Mouse (Mus musculus): ENCODE results near the gene Arhgef3. TPM values are rescaled to one million over a fixed set of nuclear protein-coding genes. Genes with fewer than 3 reads are reported as not detected.

Arhgef3 gene
- polyA plus RNA-seq, 1 experiment from 2014 or later, result 18.5 TPM

GRCm38 (mm10) chr14:27336208-27337114 is 221.8 kb downstream of the Arhgef3 start:
- Histone ChIP-seq H3K36me3 (ENCODE audit: control insufficient read depth, insufficient read depth) (no peaks in the 10 kb centered on the region), H3K4me3 (ENCODE audit: low read length) (peak overlapping the region; percentile 69), H3K27me3 (ENCODE audit: control insufficient read depth, insufficient read depth, low read length) (no peaks in the 10 kb centered on the region), H3K4me1 (ENCODE audit: control insufficient read depth, insufficient read depth, low read length) (peaks cover 21% of the 10 kb centered on the region), H3K9me3 (replicated peaks; ENCODE audit: control insufficient read depth, low read length) (no peaks in the 10 kb centered on the region), H3K4me2 (ENCODE audit: low read depth, low read length) (peak overlapping the region; percentile 95), H3K9ac (ENCODE audit: low read length) (peak overlapping the region; percentile 77), H3K27ac (ENCODE audit: low read length) (no peak overlapping the region)
- peak; percentile 35 for ATAC-seq (replicated peaks; ENCODE audit: extremely low read depth, insufficient read depth, low FRiP score)
- WGBS, result 4% methylated on average over 34 of the region's 34 CpGs

- H3K4me3 ChIP-seq (ENCODE audit: low read length), result peak overlapping the region; percentile 69
- peaks cover 21% of the 10 kb centered on the region for H3K4me1 ChIP-seq (ENCODE audit: control insufficient read depth, insufficient read depth, low read length)
- peak overlapping the region; percentile 95 for H3K4me2 ChIP-seq (ENCODE audit: low read depth, low read length)
- H3K9me3 ChIP-seq (replicated peaks; ENCODE audit: control insufficient read depth, low read length), result no peaks in the 10 kb centered on the region
- ATAC-seq (replicated peaks; ENCODE audit: extremely low read depth, insufficient read depth, low FRiP score), result no peak
- H3K27me3 ChIP-seq (ENCODE audit: control insufficient read depth, insufficient read depth, low read length), result no peaks in the 10 kb centered on the region
- WGBS, result 61% methylated on average over 6 of the region's 6 CpGs
- H3K9ac ChIP-seq (ENCODE audit: low read length), result no peak overlapping the region
- H3K36me3 ChIP-seq (ENCODE audit: control insufficient read depth, insufficient read depth), result no peaks in the 10 kb centered on the region
- no peak overlapping the region for H3K27ac ChIP-seq (ENCODE audit: low read length)
Observed at GRCm38 (mm10) chr14:27337156-27337555, 222.5 kb downstream of the Arhgef3 start.

- Histone ChIP-seq H3K4me2 (ENCODE audit: low read depth, low read length) (no peak overlapping the region), H3K9ac (ENCODE audit: low read length) (no peak overlapping the region)
- no peak for ATAC-seq (replicated peaks; ENCODE audit: extremely low read depth, insufficient read depth, low FRiP score)
Observed at GRCm38 (mm10) chr14:27338034-27338708, 223.5 kb downstream of the Arhgef3 start.

GRCm38 (mm10) chr14:27340682-27341415 is 226.2 kb downstream of the Arhgef3 start:
- Histone ChIP-seq H3K4me1 (ENCODE audit: control insufficient read depth, insufficient read depth, low read length) (peaks cover 27% of the 10 kb centered on the region), H3K4me2 (ENCODE audit: low read depth, low read length) (no peak overlapping the region), H3K36me3 (ENCODE audit: control insufficient read depth, insufficient read depth) (no peaks in the 10 kb centered on the region), H3K9ac (ENCODE audit: low read length) (no peak overlapping the region), H3K9me3 (replicated peaks; ENCODE audit: control insufficient read depth, low read length) (no peaks in the 10 kb centered on the region), H3K27me3 (ENCODE audit: control insufficient read depth, insufficient read depth, low read length) (no peaks in the 10 kb centered on the region), H3K27ac (ENCODE audit: low read length) (peak overlapping the region; percentile 30; the same call in 1 of the 2 replicates), H3K4me3 (ENCODE audit: low read length) (no peak overlapping the region)
- WGBS, result 54% methylated on average over 5 of the region's 5 CpGs
- no peak for ATAC-seq (replicated peaks; ENCODE audit: extremely low read depth, insufficient read depth, low FRiP score)

More at GRCm38 (mm10) chr14:27338034-27338708, 223.5 kb downstream of the Arhgef3 start:
- Histone ChIP-seq H3K27ac (ENCODE audit: low read length) (no peak overlapping the region), H3K9me3 (replicated peaks; ENCODE audit: control insufficient read depth, low read length) (no peaks in the 10 kb centered on the region), H3K4me1 (ENCODE audit: control insufficient read depth, insufficient read depth, low read length) (peaks cover 22% of the 10 kb centered on the region), H3K4me3 (ENCODE audit: low read length) (no peak overlapping the region), H3K36me3 (ENCODE audit: control insufficient read depth, insufficient read depth) (no peaks in the 10 kb centered on the region), H3K27me3 (ENCODE audit: control insufficient read depth, insufficient read depth, low read length) (no peaks in the 10 kb centered on the region)
- WGBS, result 30% methylated on average over 12 of the region's 12 CpGs

GRCm38 (mm10) chr14:27341486-27341885 is 226.8 kb downstream of the Arhgef3 start:
- 47% methylated on average over 5 of the region's 5 CpGs for WGBS
- Histone ChIP-seq H3K27ac (ENCODE audit: low read length) (peak overlapping the region; percentile 30; the same call in 1 of the 2 replicates), H3K27me3 (ENCODE audit: control insufficient read depth, insufficient read depth, low read length) (no peaks in the 10 kb centered on the region), H3K9ac (ENCODE audit: low read length) (no peak overlapping the region), H3K4me1 (ENCODE audit: control insufficient read depth, insufficient read depth, low read length) (peaks cover 27% of the 10 kb centered on the region), H3K4me2 (ENCODE audit: low read depth, low read length) (no peak overlapping the region), H3K9me3 (replicated peaks; ENCODE audit: control insufficient read depth, low read length) (no peaks in the 10 kb centered on the region), H3K36me3 (ENCODE audit: control insufficient read depth, insufficient read depth) (no peaks in the 10 kb centered on the region), H3K4me3 (ENCODE audit: low read length) (no peak overlapping the region)
- ATAC-seq (replicated peaks; ENCODE audit: extremely low read depth, insufficient read depth, low FRiP score), result no peak

GRCm38 (mm10) chr14:27342451-27342850 is 227.8 kb downstream of the Arhgef3 start:
- H3K9ac ChIP-seq (ENCODE audit: low read length), result no peak overlapping the region
- H3K36me3 ChIP-seq (ENCODE audit: control insufficient read depth, insufficient read depth), result no peaks in the 10 kb centered on the region
- WGBS, result 77% methylated on average over 2 of the region's 2 CpGs
- H3K4me3 ChIP-seq (ENCODE audit: low read length), result no peak overlapping the region
- no peaks in the 10 kb centered on the region for H3K9me3 ChIP-seq (replicated peaks; ENCODE audit: control insufficient read depth, low read length)
- H3K4me2 ChIP-seq (ENCODE audit: low read depth, low read length), result no peak overlapping the region
- H3K27me3 ChIP-seq (ENCODE audit: control insufficient read depth, insufficient read depth, low read length), result no peaks in the 10 kb centered on the region
- peaks cover 30% of the 10 kb centered on the region for H3K4me1 ChIP-seq (ENCODE audit: control insufficient read depth, insufficient read depth, low read length)
- no peak overlapping the region for H3K27ac ChIP-seq (ENCODE audit: low read length)
- ATAC-seq (replicated peaks; ENCODE audit: extremely low read depth, insufficient read depth, low FRiP score), result no peak

GRCm38 (mm10) chr14:27344250-27344990 is 229.7 kb downstream of the Arhgef3 start:
- Histone ChIP-seq H3K4me1 (ENCODE audit: control insufficient read depth, insufficient read depth, low read length) (peaks cover 43% of the 10 kb centered on the region), H3K27ac (ENCODE audit: low read length) (no peak overlapping the region), H3K36me3 (ENCODE audit: control insufficient read depth, insufficient read depth) (no peaks in the 10 kb centered on the region), H3K4me2 (ENCODE audit: low read depth, low read length) (no peak overlapping the region), H3K9me3 (replicated peaks; ENCODE audit: control insufficient read depth, low read length) (no peaks in the 10 kb centered on the region), H3K27me3 (ENCODE audit: control insufficient read depth, insufficient read depth, low read length) (no peaks in the 10 kb centered on the region), H3K9ac (ENCODE audit: low read length) (no peak overlapping the region), H3K4me3 (ENCODE audit: low read length) (no peak overlapping the region)
- whole genome bisulfite sequencing, result 87% methylated on average over 4 of the region's 4 CpGs
- ATAC-seq (replicated peaks; ENCODE audit: extremely low read depth, insufficient read depth, low FRiP score), result no peak

- Histone ChIP-seq H3K36me3 (ENCODE audit: control insufficient read depth, insufficient read depth) (no peaks in the 10 kb centered on the region), H3K27ac (ENCODE audit: low read length) (peak overlapping the region; percentile 50), H3K4me1 (ENCODE audit: control insufficient read depth, insufficient read depth, low read length) (peaks cover 52% of the 10 kb centered on the region), H3K27me3 (ENCODE audit: control insufficient read depth, insufficient read depth, low read length) (no peaks in the 10 kb centered on the region), H3K9ac (ENCODE audit: low read length) (no peak overlapping the region), H3K9me3 (replicated peaks; ENCODE audit: control insufficient read depth, low read length) (no peaks in the 10 kb centered on the region), H3K4me2 (ENCODE audit: low read depth, low read length) (no peak overlapping the region), H3K4me3 (ENCODE audit: low read length) (no peak overlapping the region)
- ATAC-seq (replicated peaks; ENCODE audit: extremely low read depth, insufficient read depth, low FRiP score), result no peak
- WGBS, result 67% methylated on average over 7 of the region's 7 CpGs
Observed at GRCm38 (mm10) chr14:27345051-27345885, 230.6 kb downstream of the Arhgef3 start.

Data from heart, embryonic 16.5 days (tissue).